Mouse (Mus musculus) liver, embryonic 11.5 days (tissue): Measurements from ENCODE around the gene Rps19bp1. TPM values are rescaled to one million over a fixed set of nuclear protein-coding genes. Genes with fewer than 3 reads are reported as not detected.

ENCODE experiments used
- ATAC-seq: fragments of 200-750 bp; cut with Nextera tagmentation; replicated peaks from 2 replicates; pipeline ENCODE4 v1.8.0; 2017; ENCODE audit warnings: moderate number of reproducible peaks, mild to moderate bottlenecking, moderate TSS enrichment, moderate library complexity; ENCODE audit not compliant: low FRiP score
- DNase-seq: peaks from one replicate; pipeline ENCODE4 v3.0.0-alpha.2; 2017; ENCODE audit warnings: low spot score
- H3K27ac ChIP-seq: fragments of 300-500 bp; sonication (generic); 2 replicates; pipeline ENCODE4 v1.5.1; 2014; ENCODE audit warnings: mild to moderate bottlenecking, low read depth, low read length, control low read depth
- H3K27me3 ChIP-seq: fragments of 300-500 bp; sonication (generic); replicated peaks from 2 replicates; pipeline ENCODE4 v1.6.1; 2014; ENCODE audit warnings: low read length, mixed read lengths; ENCODE audit not compliant: control insufficient read depth, insufficient read depth
- H3K36me3 ChIP-seq: fragments of 300-500 bp; sonication (generic); 2 replicates; pipeline ENCODE4 v1.6.1; 2014; ENCODE audit warnings: mild to moderate bottlenecking, low read length, moderate library complexity, mixed read lengths; ENCODE audit not compliant: control insufficient read depth, insufficient read depth
- H3K4me1 ChIP-seq: fragments of 300-500 bp; sonication (generic); replicated peaks from 2 replicates; pipeline ENCODE4 v1.6.1; 2014; ENCODE audit warnings: low read length, mixed read lengths; ENCODE audit not compliant: control insufficient read depth, insufficient read depth
- H3K4me2 ChIP-seq: fragments of 300-500 bp; sonication (generic); 2 replicates; pipeline ENCODE4 v1.6.1; 2014; ENCODE audit warnings: mild to moderate bottlenecking, control low read depth, moderate library complexity
- H3K4me3 ChIP-seq: fragments of 300-500 bp; sonication (generic); 2 replicates; pipeline ENCODE4 v1.5.1; 2014; ENCODE audit warnings: low read depth, low read length, control low read depth
- H3K9ac ChIP-seq: fragments of 300-500 bp; sonication (generic); 2 replicates; pipeline ENCODE4 v1.6.1; 2014; ENCODE audit warnings: low read depth, low read length, control low read depth
- H3K9me3 ChIP-seq: fragments of 300-500 bp; sonication (generic); 2 replicates; pipeline ENCODE4 v1.6.1; 2016; ENCODE audit warnings: low read length, inconsistent platforms, mixed read lengths; ENCODE audit not compliant: control insufficient read depth
- WGBS: fragments of 180-500 bp; shearing (Covaris S2); extraction: QIAGEN DNeasy Blood & Tissue Kit; methylation state at CpG from one replicate; pipeline ENCODE4 v1.1.7; 2014; 5-methylcytosine and 5-hydroxymethylcytosine counted together
- polyA plus RNA-seq: library from polyadenylated mRNA; unstranded; fragments of >200 nt; fragmentation: Nextera tagmentation; extraction: Ambion mirVana; gene quantifications from 2 replicates; pipeline ENCODE4 v1.2.1, GENCODE M21; 2014

The Rps19bp1 gene
- polyA plus RNA-seq, 1 experiment from 2014 or later: 80.8 TPM

DNA sequence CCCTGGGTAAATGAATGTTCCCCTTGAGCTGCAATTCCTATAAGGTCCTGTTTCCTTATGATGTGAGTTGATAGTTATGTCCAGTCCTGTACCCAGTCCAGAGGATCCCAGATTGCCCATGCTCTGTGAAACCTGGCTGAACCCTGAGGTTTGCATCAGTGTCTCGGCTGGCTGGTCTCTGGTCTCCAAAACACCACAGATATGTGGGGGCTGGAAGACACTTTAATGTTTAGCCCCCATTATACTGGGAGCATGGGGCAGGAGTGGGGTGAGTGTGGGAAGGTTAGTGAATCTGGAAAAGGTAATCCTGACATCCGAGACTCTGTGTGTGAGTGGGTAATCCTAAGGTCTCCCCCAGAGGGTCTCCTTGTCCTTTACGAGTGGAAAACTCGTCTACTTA lies 31.1 kb downstream of the Rps19bp1 start:
- Histone ChIP-seq H3K27me3 (no peaks in the 10 kb centered on the region), H3K9ac (peak overlapping the region; percentile 2; the same call in 1 of the 2 replicates), H3K27ac (peak overlapping the region; percentile 53; the same call in 1 of the 2 replicates), H3K36me3 (peaks cover 12% of the 10 kb centered on the region; the same call in 1 of the 2 replicates), H3K4me2 (peak overlapping the region; percentile 60), H3K9me3 (no peaks in the 10 kb centered on the region), H3K4me3 (no peak overlapping the region), H3K4me1 (peaks cover 18% of the 10 kb centered on the region)
- 80% methylated on average over 4 of the region's 4 CpGs for WGBS
- ATAC-seq: no peak
- DNase-seq: no peak

DNA sequence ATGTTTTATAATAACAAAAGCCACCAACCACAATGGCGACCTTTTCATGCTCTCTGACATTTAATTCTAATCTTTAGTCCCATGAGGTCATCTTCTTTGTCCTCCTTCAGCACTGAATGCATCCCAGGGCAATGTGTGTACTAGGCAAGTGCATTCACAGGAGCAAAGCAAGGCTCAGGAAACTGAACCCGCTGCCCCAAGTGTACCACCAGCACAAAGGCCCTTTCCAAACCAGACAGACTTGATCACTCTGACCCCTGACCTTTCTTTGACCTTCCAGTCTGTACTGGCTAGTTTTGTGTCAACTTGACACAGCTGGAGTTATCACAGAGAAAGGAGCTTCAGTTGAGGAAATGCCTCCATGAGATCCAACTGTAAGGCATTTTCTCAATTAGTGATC lies 31.8 kb downstream of the Rps19bp1 start:
- Histone ChIP-seq H3K9me3 (no peaks in the 10 kb centered on the region), H3K4me3 (no peak overlapping the region), H3K36me3 (peaks cover 7% of the 10 kb centered on the region; the same call in 1 of the 2 replicates), H3K9ac (no peak overlapping the region), H3K4me2 (no peak overlapping the region), H3K27me3 (no peaks in the 10 kb centered on the region), H3K4me1 (peaks cover 18% of the 10 kb centered on the region), H3K27ac (no peak overlapping the region)
- WGBS: 77% methylated on average over 2 of the region's 2 CpGs
- ATAC-seq (no peak), DNase-seq (no peak)

DNA sequence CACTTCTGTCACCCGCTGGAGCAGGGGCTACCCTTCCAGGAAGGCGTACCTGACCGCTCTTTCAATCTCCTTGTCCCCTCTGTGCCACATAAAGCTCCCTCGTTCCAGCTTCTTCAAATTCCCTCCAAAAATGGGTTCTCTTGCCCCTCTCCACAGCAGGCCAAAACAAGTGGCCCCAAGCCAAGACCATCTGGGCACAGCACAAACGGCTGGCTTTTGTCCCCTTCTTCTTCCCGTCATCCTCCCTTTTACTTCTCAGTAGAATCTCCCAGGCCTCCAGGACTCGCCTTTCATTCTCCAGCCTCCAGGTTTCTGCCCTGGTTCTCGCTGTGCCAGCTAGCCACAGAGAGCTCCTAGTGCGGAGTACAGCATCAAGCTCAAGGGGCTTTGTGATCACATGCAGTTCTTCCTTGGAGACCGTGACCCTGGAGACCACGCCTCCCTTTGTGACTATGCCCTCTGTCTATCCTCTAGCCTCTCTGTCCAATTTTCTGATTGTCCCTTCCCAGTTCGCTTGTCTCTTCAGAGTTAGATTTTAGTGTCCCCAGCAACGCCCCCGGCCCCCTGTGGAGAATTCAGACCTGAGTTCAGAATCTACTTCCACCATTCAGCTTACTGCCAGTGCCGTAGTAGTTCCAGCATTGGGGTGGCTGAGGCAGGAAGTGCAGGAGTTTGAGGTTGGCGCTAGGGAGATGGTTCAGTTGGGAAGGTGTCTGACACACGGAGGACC lies 35.9 kb downstream of the Rps19bp1 start:
- peaks cover 6% of the 10 kb centered on the region for H3K4me1 ChIP-seq
- H3K4me2 ChIP-seq: no peak overlapping the region
- DNase-seq: no peak
- H3K9ac ChIP-seq: no peak overlapping the region
- no peak overlapping the region for H3K4me3 ChIP-seq
- no peaks in the 10 kb centered on the region for H3K36me3 ChIP-seq
- no peak overlapping the region for H3K27ac ChIP-seq
- no peaks in the 10 kb centered on the region for H3K9me3 ChIP-seq
- H3K27me3 ChIP-seq: no peaks in the 10 kb centered on the region
- WGBS: 78% methylated on average over 17 of the region's 17 CpGs
- no peak for ATAC-seq

DNA sequence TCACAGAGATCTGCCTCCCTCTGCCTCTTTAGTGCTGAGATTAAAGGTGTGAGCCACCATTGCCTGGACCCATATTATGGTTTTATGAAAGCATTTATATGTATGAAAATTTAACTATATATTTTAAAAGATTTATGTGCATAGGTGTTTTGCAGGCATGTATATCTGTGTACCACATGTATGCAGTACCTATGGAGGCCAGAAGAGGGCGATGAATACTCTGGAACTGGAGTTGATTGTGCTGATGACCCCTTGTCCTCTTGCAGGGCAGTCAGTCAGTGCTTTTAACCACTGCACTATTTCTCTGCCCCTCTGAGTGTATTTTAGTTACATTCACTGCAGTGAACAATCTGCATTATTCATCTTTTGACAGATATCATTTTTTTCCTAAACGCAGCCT lies 38.3 kb downstream of the Rps19bp1 start:
- Histone ChIP-seq H3K36me3 (no peaks in the 10 kb centered on the region), H3K4me3 (no peak overlapping the region), H3K4me2 (no peak overlapping the region), H3K4me1 (no peaks in the 10 kb centered on the region), H3K27ac (no peak overlapping the region), H3K9ac (no peak overlapping the region), H3K27me3 (no peaks in the 10 kb centered on the region), H3K9me3 (no peaks in the 10 kb centered on the region)
- 45% methylated on average over 2 of the region's 2 CpGs for WGBS
- DNase-seq (no peak), ATAC-seq (0 out of 2 replicates have a peak, but pooled peaks have one; percentile 15)

DNA sequence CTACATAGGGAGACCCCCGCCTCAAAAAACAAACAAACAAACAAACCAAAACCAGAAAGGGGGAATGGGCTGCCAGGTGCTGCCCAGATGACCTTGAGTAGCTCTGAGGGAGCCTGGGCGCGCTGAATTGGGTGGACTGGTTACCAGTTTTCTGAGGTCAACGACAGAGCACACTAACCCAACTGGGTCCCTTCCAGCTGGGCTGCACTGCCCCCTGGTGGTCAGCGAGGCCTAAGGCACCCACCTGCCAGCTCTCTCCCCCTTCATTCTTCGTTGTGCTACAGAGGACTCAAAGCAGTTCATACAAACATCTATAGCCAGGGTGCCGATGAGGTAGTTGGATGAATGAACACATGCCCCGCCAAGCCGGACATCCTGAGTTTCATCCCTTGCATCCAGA lies 38.9 kb downstream of the Rps19bp1 start:
- Histone ChIP-seq H3K9ac (no peak overlapping the region), H3K27me3 (no peaks in the 10 kb centered on the region), H3K27ac (no peak overlapping the region), H3K4me3 (no peak overlapping the region), H3K9me3 (no peaks in the 10 kb centered on the region), H3K4me1 (no peaks in the 10 kb centered on the region), H3K4me2 (no peak overlapping the region), H3K36me3 (no peaks in the 10 kb centered on the region)
- peak; percentile 84 for DNase-seq
- peak; percentile 61; the same call in 1 of the 2 replicates for ATAC-seq
- WGBS: 16% methylated on average over 9 of the region's 9 CpGs

DNA sequence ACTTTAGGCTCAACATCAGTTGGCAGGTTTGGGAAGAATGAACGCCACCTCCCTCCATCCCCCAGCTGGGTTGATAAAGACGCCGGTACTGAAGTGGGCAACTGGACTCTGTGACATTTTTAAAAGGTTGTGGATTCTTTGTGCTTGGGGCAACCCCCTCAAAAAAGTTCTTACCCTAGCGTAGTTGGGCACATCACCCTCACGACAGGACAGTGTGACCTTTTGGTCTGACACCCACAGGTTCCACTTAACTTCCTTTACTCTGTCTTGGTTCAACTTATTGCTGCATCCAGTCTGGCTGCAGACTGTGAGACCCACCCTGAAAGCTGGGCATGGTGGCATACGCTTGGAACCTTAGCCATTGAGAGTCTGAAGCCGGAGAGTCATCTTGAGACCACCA lies 40.4 kb downstream of the Rps19bp1 start:
- no peaks in the 10 kb centered on the region for H3K9me3 ChIP-seq
- peaks cover 7% of the 10 kb centered on the region for H3K4me1 ChIP-seq
- WGBS: 77% methylated on average over 7 of the region's 7 CpGs
- H3K27ac ChIP-seq: no peak overlapping the region
- DNase-seq: no peak
- H3K4me2 ChIP-seq: no peak overlapping the region
- H3K36me3 ChIP-seq: no peaks in the 10 kb centered on the region
- no peak for ATAC-seq
- no peak overlapping the region for H3K9ac ChIP-seq
- no peak overlapping the region for H3K4me3 ChIP-seq
- H3K27me3 ChIP-seq: no peaks in the 10 kb centered on the region

DNA sequence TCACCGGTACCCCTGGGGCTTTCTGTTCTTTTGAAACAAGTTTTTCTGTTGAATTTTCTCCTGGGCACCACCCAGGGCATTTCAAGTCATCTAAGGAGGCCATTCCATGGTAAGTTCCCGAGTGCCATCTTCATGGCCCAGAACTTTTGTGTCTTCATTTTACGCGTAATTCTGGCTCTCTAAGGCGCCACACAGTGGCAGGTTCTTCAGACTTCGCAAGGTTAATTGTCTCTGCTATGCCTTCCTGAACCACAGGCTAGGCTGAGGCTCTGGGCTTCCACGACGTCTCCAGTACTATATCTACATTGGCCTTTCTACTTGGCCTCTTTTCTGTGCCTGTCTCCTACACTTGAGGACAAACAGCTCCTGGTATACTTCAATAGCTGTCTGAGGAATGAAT lies 43.1 kb downstream of the Rps19bp1 start:
- DNase-seq (no peak), ATAC-seq (no peak)
- H3K4me3 ChIP-seq: no peak overlapping the region
- no peak overlapping the region for H3K27ac ChIP-seq
- no peak overlapping the region for H3K9ac ChIP-seq
- H3K4me1 ChIP-seq: peaks cover 7% of the 10 kb centered on the region
- H3K4me2 ChIP-seq: no peak overlapping the region
- no peaks in the 10 kb centered on the region for H3K36me3 ChIP-seq
- H3K27me3 ChIP-seq: no peaks in the 10 kb centered on the region
- no peaks in the 10 kb centered on the region for H3K9me3 ChIP-seq
- WGBS: 65% methylated on average over 8 of the region's 8 CpGs

DNA sequence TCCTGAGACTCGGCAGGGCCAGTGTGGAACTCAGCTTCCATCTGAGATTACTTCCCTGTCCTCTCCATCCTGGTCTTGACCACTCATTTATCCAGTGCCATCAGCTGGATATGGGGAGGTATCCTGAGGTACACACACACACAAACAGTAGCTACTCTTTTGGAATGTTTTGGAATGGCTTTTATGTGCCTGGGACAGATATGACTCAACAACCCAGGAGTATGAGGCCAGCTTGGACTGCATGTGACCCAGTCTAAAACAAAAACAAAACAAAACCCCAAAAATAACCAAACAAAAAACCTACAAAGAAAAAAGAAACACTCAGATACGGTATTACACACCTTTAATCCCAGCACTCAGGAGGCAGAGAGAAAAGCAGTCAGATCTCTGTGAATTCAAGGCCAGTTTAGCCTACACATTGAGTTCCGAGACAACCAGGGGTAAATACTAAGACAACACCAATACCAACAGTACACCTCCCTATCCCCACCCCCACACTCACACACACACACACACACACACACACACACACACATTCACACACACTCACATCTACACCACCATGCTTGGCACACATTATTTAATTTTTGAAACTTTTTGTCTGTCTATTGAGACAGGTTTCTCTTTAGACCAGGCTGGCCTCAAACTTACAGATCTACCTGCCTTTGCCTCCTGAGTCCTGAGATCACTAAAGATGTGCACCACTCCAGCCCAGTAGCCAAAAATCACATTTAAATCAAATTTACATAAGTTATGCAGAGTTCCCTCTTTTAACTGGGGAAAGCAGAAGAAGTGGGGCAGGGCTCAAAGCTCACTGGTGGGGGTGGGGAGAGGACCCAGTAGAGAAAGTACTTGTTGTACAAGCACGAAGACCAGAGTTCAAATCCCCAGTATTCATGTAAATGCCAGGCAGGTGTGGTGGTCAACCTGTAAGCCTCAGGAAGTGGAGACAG lies 44.1 kb downstream of the Rps19bp1 start:
- H3K4me2 ChIP-seq: peak overlapping the region; percentile 50
- H3K36me3 ChIP-seq: no peaks in the 10 kb centered on the region
- peaks cover 7% of the 10 kb centered on the region for H3K4me1 ChIP-seq
- H3K27ac ChIP-seq: no peak overlapping the region; the same call in 1 of the 2 replicates
- ATAC-seq (no peak), DNase-seq (no peak)
- peak overlapping the region; percentile 2; the same call in 1 of the 2 replicates for H3K4me3 ChIP-seq
- H3K27me3 ChIP-seq: no peaks in the 10 kb centered on the region
- no peaks in the 10 kb centered on the region for H3K9me3 ChIP-seq
- H3K9ac ChIP-seq: peak overlapping the region; percentile 13; the same call in 1 of the 2 replicates
- 62% methylated on average over 4 of the region's 4 CpGs for WGBS
